Mouse (Mus musculus) layer of hippocampus, adult 2 months (tissue): ENCODE measurements around the gene Olfm2. TPM values are rescaled to one million over a fixed set of nuclear protein-coding genes. Genes with fewer than 3 reads are reported as not detected.

Source experiments
- DNase-seq, 2 experiments: peaks; one replicate each; pipeline ENCODE4 v3.0.0; 2022; ENCODE audit warnings: low spot score in 2 of 2
- H3K27ac ChIP-seq: fragments of 200-600 bp; 2 replicates; pipeline ENCODE4 v1.8.1; 2022
- H3K4me3 ChIP-seq: fragments of 200-600 bp; 2 replicates; pipeline ENCODE4 v1.8.1; 2022; ENCODE audit warnings: mild to moderate bottlenecking
- CTCF ChIP-seq: fragments of 200-600 bp; conservative IDR thresholded peaks from 2 replicates; pipeline ENCODE4 v1.8.1; 2022; ENCODE audit warnings: antibody characterized with exemption, mild to moderate bottlenecking, moderate library complexity
- total RNA-seq, 2 experiments: library from RNA; stranded (reverse); gene quantifications; 2 replicates each; pipeline ENCODE4 v1.2.3; 2021

Olfm2 gene
- total RNA-seq, 2 experiments from 2014 or later, result 31.6 to 37.6 TPM

DNA sequence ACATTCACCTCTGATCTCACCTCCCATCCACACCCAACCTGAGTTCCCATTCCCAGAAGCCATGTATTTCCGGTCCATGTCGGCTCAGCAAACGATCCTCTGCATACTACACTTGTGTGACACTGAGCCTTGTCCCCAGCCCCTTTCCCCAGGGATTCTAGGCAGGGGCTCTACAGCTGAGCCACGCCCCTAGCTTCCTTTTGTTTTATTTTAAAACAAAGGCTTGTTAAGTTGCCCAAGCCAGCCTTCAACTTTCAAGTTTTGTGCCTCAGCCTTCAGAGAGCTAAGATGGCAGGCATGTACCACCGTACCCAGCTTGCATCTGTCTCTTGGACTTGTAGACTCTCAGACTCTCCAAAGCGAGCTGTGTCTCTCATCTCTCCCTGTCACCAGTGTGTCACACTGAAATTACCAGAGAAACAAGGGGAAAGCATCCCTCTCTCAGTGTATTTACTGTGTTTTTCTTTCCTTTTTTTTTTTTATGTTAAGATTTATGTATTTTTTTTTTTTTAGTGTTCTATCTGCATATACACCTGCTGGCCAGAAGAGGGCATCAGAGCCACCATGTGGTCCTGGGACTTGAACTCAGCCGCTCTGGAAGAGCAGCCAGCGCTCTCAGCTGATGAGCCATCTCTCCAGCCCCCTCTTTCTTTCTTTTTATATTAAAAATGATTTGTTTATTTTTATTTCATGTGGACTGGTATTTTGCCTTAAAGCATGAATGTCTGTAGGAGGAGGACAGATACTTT lies 7.7 kb downstream of the Olfm2 start:
- peak; percentile 84 for TF ChIP-seq CTCF
- no peak overlapping the region for H3K27ac ChIP-seq
- no peak for DNase-seq
- no peak overlapping the region for H3K4me3 ChIP-seq

DNA sequence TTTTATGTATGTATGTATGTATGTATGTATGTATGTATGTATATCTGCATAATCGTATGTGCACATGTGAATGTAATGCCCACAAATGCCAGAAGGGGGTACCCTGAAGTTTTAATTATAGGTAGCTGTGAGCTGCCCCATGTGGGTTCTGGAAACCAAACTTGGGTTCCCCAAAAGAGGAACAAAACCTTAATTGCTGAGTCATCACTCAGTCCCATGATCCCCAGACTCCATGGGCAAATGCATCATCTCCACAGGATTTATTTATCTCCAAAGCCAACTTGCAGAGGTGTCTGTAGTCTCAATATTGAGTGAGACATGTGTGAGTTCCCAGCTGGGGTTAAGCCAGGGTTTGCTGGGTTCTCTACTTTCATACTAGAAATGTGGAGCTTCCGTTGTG lies 8.9 kb downstream of the Olfm2 start:
- 0 out of 2 replicates have a peak, but pooled peaks have one; percentile 10 for TF ChIP-seq CTCF
- no peak overlapping the region for H3K4me3 ChIP-seq
- DNase-seq, result no peak
- no peak overlapping the region for H3K27ac ChIP-seq

DNA sequence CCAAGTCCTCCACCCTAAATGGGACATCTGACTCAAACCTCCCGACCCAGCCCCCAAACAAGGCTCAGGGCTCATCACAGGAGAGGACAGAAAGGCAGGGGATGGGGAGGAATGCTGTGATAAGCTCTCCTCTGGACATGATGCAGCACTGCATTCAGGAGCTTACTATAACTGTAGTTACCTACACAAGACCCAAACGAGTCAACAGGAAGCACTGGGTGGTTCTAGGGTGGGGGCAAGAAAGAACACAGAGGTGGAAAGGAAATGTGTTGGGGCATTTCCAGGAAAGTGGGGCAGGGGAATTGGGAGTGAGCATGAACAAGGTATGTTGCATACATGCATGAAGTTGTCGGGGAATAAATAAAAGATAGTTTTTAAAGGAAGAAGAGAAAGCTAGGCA lies 11.5 kb downstream of the Olfm2 start:
- no peak overlapping the region for H3K4me3 ChIP-seq
- TF ChIP-seq CTCF, result no peak
- no peak for DNase-seq
- H3K27ac ChIP-seq, result no peak overlapping the region

DNA sequence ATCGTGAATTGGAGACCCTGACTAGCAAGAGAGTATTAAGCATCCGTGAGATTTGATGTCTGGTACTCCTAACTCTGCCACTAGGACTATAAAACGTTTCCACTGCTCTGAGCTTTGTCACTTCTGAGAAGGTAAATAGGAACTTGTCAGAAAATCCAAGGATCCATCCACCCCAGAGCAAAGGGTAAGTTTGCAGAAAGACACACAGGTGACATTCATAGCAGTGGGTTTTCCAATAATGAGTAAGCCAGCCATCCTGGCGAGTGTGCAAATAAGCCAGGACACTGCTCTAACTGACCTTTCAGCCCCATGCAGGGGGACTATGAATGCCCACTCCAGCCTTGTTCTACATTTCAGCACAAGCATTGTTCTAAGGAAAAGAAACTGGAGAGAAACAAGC lies 14.4 kb downstream of the Olfm2 start:
- no peak overlapping the region for H3K4me3 ChIP-seq
- TF ChIP-seq CTCF, result 0 out of 2 replicates have a peak, but pooled peaks have one; percentile 8
- no peak for DNase-seq
- no peak overlapping the region for H3K27ac ChIP-seq

DNA sequence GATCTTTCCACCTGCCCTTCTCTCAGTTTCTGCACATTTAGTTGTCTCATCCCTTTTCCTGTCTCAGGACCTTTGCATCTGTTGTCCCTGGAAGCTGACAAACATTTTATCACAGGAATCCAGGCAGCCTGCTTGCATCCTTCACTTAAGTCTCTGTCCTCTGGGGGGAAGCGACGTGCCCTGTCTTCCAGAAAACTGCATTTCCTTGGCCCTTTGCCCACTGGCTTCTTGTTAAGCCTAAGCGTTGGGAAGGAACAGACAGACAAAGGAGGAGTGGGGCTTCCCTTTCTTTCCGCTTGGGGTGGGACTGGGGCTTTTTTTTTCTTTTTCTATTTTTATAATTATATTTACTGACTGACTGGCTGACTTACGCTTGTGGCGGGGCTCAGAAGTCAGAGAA lies 16.7 kb downstream of the Olfm2 start:
- H3K27ac ChIP-seq, result no peak overlapping the region
- no peak overlapping the region for H3K4me3 ChIP-seq
- DNase-seq, result no peak
- TF ChIP-seq CTCF, result no peak

DNA sequence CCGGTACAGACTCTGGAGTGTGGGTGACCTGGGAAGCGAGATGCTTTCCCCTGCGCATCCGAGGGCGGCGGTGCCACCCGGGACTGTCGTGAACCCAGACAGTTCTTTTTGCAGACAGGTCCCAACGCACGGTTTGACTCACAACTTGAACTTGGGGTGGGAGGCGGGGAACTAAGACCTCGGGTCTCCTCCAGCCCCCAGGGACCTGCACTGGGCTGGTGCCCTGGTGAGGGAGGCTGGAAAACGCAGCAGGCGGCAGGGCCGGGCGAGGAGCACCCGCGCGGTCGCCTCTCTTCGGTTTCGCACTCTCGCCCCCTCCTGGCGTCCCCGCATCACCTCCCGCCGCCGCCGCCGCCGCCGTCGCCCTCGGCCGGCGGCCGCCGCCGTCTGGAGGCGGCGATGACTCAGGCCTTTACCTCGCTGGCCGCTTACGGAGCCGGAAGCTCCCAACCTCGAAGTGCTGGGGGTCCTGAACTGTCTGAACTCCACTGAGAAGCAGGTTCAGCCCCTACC lies 18.5 kb downstream of the Olfm2 start:
- Histone ChIP-seq H3K4me3 (peak overlapping the region; percentile 71), H3K27ac (peak overlapping the region; percentile 58; the same call in 1 of the 2 replicates)
- TF ChIP-seq CTCF, result peak; percentile 61
- peak in 1 of 2 experiments; percentile 36 for DNase-seq

DNA sequence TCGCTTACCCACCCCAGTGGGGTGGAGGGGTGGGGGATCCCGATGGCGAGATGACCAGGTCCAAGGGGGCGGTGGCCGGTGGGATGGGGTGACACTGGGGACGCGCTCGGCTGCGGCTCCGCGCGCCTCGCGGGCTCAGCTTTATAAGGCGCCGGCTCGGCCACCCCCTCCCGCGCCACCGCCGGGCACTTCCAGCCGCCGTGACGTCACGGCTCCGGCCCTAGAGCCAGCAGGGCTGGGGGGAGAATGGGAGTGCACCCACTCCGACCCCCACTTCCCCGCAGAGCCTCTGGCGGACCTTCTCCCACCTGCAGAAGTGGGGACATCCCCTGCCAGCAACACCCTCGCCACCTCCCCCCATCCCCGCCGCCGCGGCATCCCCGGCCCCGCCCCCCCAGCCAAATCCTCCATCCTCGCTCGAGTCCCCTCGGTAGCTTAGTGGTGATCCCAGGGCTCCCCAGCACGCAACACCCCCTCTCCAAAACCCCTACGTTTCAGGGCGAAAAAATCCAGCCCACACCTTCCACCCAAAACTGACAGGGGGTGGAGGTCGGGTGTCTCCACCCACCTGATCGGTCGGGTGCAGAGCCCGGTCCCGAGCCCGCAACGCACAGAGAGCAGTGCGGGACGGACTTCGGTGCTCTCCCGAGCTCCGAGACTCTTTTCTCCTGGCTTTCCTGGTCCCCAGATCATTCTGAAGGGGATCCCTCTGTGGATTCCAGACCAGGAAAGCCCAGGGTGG lies 19.1 kb downstream of the Olfm2 start:
- DNase-seq, result no peak
- H3K4me3 ChIP-seq, result peak overlapping the region; percentile 71
- peak overlapping the region; percentile 58; the same call in 1 of the 2 replicates for H3K27ac ChIP-seq
- TF ChIP-seq CTCF, result no peak

DNA sequence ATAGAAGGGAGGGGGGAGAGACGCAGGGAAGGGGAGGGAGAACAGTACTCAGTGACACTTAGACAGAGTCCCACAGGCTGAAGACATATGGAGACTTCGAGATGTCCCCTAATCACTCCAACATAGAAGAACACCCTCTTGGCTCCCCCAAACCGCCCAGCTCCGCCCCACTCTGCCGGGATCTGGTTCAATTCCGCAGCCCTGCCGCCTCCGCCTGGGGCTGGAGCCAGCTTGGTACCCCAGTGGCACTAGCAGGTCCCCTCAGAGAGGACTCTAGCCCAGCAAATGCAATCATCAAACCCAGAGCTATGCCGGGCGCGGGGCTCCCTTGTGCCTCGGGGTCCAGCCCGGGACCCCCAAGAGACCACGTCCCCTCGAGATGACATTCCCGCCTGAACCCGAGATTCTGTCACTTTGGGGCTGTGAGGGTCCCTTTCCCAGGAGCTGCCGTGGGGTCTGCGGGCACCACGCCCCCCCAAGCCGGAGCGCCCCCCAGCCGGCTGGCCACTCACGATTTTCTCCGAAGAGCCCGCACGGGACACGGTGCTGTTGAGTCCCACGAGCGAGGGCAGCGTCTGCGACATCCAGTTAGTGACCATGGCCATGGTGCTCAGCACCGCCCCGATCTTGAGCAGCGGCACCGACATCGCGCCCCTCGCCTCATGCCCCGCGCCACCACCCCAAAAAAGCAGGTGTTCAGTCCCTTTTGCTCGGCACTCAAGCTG lies 19.9 kb downstream of the Olfm2 start:
- TF ChIP-seq CTCF, result no peak
- DNase-seq, result no peak
- H3K27ac ChIP-seq, result peak overlapping the region; percentile 58
- peak overlapping the region; percentile 71 for H3K4me3 ChIP-seq

DNA sequence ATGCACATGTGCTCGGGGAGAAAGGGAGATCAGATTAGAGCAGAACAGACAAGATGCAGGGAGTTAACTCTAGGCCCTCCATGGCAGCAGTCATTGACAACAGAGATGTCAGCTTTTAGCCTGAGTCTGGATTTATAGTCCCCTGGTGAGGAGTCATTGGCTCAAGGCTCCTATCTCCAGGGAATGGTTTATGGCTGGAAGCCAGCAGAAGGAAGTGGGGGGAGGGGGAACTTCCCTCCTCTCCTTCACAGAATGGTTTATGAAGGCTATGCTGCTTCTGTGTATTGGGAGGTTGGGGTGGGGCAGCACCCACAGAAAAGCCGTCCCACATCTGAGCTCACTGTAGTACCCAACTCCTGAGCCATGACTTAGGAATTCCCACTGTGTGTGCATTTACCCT lies 24.6 kb downstream of the Olfm2 start:
- no peak for TF ChIP-seq CTCF
- Histone ChIP-seq H3K27ac (no peak overlapping the region), H3K4me3 (no peak overlapping the region)
- no peak for DNase-seq

DNA sequence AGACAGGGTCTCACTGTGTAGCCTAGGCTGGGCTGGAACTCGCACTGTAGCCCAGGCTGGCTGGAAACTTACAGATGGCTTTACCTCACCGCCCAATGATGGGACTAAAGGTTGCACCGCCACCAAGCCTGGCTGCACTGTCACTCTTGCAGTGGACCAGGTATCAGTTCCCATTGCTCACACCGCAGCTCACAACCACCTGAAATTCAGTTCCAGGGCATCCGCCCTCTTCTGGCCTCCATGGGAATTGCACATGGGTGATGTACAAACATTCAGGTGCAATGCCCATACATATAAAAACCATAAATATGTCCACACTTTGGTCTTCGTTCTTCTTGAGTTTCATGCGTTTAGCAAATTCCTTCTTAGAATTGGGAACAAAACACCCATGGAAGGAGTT lies 30.8 kb downstream of the Olfm2 start:
- no peak overlapping the region for H3K4me3 ChIP-seq
- DNase-seq, result no peak
- peak; percentile 63 for TF ChIP-seq CTCF
- no peak overlapping the region for H3K27ac ChIP-seq

DNA sequence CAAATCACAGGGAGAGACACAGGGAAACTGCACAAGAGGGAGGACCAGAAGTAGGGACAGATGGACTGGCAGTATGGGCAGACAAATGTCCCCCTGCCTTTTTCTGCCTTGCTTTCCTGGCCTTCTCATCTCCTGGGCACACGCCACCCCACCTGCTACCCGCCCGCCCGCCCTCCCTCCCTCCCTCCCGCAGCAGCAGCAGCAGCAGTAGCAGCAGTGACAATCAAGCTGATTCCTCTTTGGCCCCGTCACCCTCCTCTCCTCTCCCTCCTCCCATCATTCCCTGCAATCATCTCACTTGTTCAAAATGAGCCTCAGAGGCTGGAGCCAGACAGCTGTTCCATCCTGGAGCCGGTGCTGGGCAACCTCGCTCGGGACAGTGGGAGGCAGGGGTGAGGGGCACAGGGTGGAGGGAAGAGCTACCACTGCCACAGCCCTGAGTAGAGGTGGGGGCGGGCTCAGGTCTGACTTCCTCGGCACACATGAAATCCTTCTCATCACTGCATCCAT lies 32.6 kb downstream of the Olfm2 start:
- H3K4me3 ChIP-seq, result no peak overlapping the region
- no peak for TF ChIP-seq CTCF
- peak; percentile 33 to 38 for DNase-seq
- peak overlapping the region; percentile 71; the same call in 1 of the 2 replicates for H3K27ac ChIP-seq

DNA sequence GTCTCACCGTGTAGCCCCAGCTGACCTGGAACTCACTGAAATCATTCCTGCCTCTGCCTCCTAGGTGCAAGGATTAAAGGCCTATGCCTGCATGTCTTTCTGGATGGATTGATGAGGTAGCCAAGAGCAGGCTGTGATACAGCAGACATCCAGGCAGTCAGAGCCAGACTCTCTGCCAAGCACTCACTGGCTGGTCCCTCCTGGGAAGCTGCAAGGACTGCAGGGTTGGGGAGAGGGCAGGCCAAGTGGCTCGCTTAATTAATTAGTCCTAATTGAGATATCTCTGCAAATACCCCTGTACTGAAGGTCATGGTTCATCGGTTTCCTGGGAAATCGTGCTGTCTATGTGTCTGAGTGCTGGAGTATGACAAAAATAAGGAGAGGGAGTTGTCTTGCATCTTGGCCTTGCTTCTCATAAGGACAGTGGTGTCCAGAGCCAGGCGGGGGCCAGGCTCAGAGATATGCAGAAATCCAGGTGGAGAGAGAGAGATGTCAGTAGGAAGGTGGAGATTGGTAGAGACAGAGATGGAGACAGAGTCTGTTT lies 33.1 kb downstream of the Olfm2 start:
- no peak for TF ChIP-seq CTCF

More for the DNA sequence above, 33.1 kb downstream of the Olfm2 start:
- peak overlapping the region; percentile 71; the same call in 1 of the 2 replicates for H3K27ac ChIP-seq
- DNase-seq, result no peak
- no peak overlapping the region for H3K4me3 ChIP-seq
